Mouse (Mus musculus): ENCODE measurements around the gene Shisa7.
A peak's percentile ranks its signal among the peaks of the same experiment; 100 is the strongest.
"Not testable (repeated sequence)": the region's sequence is repeated elsewhere in the genome, so short reads cannot be mapped to it uniquely, and the experiment has no call there.

Shisa7 gene

DNA sequence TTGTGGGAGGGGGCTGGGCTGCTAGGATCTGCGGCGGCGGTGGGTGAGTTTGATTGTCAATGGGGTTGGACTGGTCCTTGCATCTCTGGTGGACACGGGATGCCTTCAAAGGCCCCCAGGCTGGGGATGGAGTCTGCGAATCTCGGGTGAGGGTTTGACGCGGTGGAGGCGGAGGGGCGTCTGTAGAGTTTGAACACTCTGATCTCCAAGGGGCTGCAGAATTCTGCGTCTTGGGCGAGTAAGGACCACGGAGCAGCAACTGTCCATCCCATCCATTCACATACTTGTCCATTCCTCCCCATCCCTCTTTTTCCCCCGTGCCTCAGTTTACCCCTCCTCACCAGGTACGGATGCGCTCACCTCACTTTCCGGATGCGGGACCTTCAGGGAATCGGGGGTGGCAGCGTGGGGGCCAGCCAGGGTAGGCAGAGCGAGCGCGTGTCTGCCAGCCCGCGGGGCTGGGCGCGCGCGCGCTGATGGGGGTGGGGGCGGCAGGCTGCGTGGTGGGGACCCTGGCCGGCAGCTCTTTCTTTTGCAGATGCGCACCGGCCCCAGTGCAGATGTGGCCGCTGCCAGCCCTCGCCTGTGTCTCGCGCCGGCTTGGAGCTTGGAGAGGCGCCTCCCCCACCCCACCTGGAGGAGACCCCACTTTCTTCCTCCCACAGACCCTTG lies at the start of gene Shisa7:
Gene Shisa7 (minus strand): TSS at position 452 of the 672 bp plus-strand sequence.
- DNase-seq (ENCODE audit: low spot score in 2 of 2) = no peak

DNA sequence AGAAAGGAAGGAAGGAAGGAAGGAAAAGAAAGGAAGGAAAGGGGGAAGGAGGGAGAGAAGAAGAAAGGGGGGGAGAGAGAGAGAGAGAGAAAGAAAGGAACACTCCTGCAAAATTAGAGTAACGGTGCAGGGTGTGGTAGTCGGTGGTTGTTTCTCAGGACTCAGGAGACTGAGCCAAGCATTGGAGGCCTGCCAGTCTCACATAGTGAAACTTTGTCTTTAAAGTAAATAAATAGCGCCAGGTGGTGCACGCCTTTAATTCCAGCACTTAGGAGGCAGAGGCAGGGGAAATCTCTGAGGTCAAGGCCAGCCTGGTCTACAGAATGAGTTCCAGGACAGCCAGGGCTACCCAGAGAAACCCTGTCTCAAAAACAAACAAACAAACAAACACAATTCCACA lies 42.2 kb upstream of the Shisa7 start:
- no peak for DNase-seq (ENCODE audit: low spot score in 2 of 2)

DNA sequence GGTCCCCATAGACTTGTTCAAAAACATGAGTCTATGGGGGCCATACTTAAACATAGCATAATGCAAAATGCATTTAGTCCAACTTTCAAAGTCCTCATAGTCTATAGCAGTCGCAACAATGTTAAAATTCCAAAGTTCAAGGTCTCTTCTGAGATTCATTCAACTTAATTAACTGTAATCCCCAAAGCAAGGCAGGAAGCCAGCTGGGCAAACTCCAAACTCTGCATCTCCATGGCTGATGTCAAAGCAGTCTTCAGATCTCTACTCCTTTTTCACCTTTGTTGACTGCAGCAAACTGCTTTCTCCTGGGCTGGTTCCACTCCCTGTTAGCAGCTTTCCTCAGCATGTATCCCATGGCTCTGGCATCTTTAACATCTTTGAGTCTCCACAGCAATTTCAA lies 34.5 kb upstream of the Shisa7 start:
- not testable (repeated sequence) for DNase-seq (ENCODE audit: low spot score in 2 of 2)

DNA sequence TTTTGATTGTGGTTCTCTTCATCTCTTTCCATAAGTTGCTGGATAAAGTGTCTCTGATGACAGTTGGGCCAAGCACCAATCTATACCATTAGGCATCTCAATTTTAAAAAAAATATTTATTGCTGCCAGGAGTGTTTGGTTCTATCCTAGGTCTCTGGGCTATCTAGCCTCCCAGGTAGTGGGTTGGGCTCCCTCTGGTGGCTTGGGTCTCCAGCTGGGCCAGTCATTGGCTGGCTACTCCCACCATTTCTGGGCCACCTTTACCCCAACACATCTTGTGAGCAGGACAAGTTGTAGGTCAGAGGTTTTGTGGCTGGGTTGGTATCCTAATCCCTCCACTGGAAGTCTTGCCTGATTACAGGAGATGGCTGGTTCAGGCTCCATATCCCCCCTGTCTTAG lies 33.7 kb upstream of the Shisa7 start:
- no peak for DNase-seq (ENCODE audit: low spot score in 2 of 2)

DNA sequence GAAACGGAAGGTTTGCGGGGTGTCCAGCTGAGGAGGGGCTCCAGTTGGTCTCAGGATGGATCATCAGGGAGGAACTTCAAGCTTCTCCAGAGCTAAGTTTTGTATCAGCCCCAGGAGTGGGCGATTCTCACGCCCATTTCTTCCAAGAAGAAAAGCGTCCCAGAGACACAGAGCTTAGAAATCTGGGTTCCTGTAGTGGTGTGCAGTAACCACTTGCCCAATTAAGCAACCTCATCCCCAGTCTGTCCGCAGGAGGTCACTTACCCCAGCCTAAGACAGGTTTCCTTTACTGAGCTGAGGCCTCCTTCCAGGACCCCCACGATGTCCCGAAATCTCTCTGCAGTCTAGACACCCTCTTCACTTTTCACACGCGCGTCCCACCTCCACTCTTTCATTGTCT lies 32.7 kb upstream of the Shisa7 start:
- no peak for DNase-seq (ENCODE audit: low spot score in 2 of 2)

DNA sequence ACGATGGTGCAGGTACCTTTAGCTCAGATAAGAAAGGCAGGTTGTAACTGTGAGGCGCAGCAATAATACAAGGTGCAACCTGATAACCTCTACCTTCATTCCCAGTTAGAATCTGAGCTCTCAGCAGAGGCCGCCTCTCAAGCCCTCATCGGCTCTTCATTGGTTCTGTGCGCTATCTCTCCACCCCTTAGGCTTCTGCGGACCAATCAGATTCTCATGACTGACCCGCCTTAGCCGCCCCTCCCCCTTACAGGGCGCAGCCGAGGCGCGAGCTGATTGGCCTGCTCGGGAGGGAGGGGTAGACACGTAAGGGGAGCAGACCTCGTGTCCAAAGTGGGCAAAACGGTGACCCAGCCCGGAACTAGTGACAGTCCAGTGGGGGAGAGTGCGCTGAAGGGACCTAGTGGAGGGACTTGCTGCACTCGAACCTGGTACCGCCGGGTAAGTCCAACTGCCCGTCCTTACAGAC lies 32.3 kb upstream of the Shisa7 start, which contains the start of gene Isoc2a:
Gene Isoc2a (plus strand): TSS at position 401 of the 469 bp plus-strand sequence.
- peak; percentile 77 to 83 for DNase-seq (ENCODE audit: low spot score in 2 of 2)

DNA sequence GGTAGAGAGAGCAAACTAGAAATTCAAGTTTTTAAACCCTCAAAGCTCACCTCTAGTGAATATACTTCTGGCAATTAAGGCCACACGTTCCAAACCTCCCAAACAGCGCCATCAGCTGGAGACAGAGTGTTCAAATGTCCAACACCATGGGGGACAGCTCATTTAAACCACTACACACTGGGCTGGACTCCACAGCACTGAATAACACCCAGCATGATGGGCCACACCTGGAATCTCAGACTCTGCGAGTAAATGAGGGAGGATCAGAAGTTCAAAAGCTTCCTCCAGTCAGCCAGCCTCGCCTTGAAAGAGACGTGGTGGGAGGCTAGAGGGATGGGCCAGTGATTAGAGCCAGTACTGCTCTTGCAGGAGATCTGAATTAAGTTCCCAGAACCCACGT lies 25.6 kb upstream of the Shisa7 start, which contains the start of gene Isoc2b:
Gene Isoc2b (minus strand): TSS at position 126 of the 400 bp plus-strand sequence.
- no peak for DNase-seq (ENCODE audit: low spot score in 2 of 2)

DNA sequence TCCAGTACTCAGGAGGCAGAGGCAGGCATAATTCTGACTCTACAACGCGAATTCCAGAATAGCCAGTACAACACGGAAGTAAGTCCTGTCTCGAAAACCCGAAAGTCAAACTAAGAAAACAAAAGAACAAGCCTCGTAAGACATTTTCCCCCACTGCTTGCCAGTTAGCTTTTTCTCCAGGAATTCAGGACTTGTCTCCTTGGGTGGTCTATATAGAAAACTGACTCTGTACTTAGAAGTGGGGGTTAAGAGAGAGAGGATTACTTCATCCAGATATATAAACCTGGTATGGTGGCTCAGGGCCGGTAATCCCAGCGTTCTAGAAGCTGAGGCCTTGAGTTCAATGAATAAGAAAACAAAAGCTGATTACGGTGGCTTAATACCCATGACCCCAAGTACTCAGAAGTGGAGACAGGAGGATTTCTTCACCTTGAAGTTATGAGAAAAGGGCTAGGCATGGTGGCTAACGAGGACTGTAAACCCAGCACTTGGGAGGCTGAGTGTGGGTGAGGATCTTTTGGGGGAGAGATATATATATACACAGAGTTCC lies 22.2 kb upstream of the Shisa7 start:
- DNase-seq (ENCODE audit: low spot score in 2 of 2) = no peak

DNA sequence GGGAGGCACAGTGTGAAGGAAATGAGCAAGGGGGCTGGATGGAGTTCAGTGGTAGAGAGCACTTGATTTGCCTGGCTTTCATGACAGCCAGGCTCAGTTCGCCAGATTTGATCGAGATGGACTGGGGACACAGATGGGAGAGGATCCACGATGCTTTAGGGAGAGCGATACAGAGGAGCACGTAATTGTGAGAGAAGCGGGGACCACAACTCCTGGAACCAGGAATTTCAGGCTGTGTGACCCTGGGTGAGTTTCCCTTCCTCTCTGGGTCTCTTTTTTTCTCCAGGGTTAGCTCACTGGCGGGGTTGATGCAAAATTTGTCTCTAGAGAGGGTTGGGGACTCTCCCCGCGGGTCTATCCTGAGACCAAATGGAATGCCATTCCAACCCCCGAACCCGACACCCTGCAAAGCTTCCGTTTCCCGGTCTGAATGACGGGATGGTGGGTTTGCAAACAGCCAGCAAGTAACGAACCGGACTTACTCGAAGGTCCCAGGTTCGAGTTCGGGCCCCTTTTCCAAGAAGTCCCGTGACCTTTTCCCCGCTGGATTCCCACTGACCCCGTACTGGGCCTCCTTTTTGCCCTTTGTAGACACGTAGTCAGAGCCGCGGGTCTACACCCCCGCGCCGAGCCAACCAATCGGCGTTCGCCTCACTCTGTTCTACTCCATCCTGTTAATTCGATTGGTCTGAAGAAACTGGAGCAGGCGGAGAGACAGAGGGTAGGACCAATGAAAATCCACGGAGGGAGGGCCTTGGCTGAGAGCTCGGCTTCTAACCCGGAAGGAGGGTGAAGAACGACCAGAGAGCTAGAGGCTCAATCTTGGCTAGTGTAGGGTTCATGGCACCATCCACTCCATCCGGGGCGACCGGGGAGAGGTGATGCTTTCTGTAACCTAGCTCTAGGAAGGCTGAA lies 21.3 kb upstream of the Shisa7 start:
- peak; percentile 92 to 95 for DNase-seq (ENCODE audit: low spot score in 2 of 2)

DNA sequence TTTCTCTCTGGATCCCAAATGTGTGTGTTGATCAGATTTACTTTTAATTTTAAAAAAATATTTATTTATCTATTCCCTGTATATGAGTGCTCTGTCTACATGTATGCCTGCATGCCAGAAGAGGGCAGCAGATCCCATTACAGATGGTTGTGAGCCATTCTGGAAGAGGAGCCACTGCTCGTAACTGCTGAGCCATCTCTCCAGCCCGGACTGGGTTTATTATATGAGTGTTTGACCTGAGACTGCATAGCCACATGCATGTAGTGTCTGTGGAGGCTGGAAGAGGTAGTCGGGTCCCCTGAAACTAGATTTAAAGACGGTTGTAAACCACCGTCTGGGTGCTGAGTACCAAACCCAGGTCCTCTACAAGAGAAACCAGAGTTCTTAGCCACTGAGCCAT lies 20.6 kb upstream of the Shisa7 start:
- no peak for DNase-seq (ENCODE audit: low spot score in 2 of 2)

DNA sequence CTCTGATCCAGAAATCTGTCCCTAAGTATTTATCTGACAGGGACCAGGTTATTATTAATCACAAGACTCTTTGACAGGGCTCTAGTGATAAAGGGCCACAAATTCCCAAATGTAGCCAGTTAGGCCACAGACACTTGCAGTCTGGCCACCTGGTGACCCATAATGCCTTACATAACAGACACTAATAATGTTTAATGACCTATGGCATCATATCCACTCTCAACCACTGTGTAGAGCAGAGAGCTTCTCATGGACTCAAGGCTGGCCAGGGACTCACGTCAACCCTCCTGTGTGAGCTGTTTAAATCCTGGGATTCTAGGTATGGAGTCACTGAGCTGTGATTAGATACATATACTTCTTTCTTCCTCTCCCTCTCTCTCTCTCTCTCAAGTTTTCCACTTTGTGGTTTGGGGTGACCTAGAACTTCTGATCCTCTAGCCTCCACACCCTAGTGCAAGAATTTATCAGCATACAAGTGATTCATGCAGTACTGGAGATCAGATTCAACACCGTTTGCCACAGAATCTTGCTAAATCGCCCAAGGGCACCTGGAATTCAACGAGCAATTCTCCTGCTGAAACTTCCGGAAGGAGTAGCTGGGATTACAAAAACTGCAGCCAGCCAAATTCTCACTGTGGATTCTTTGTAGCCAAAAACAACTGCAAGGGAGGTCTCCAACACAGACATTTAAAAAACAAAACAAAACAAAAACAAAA lies 19.8 kb upstream of the Shisa7 start:
- no peak for DNase-seq (ENCODE audit: low spot score in 2 of 2)

DNA sequence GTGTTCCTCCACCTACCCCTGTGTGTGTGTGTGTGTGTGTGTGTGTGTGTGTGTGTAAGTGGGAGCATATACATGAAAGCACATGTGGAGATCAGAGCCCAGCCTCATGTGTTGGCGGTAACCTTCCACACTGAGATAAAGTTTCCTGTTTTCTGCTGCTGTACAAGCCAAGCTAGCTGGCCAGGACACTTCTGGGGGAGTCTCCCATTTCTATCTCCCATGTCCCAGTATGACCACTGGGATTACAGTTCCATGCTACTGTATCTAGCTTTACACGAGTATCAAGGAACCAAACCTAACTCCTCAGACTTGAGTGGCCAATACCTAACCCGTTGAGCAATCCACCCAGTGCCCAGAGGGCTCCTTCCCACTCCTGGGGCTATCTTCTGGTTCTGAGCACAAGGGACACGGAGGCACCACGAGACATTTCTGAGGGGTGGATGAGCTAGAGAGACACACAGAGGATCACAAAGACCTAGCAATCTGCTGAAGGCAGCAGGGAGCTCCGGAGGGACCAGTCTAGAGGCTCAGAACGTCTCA lies 19.1 kb upstream of the Shisa7 start:
- no peak for DNase-seq (ENCODE audit: low spot score in 2 of 2)

DNA sequence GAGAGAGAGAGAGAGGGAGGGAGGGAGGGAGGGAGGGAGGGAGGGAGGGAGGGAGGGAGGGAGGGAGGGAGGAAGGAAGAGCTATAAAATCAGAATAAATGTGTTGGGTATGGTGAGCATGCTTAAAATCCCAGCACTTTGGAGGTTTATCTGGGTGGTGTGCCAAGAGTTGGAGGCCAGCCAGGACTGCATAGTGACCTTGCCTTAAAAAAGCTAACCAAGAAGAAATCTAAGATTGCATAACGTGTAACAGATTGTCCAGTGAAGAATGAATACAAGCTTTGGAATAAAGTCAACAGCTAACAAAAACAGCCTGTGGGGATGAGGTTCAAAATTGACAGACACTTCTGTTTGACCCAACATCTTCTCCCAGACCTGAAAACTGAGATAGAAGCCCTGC lies 18.5 kb upstream of the Shisa7 start:
- no peak for DNase-seq (ENCODE audit: low spot score in 2 of 2)

DNA sequence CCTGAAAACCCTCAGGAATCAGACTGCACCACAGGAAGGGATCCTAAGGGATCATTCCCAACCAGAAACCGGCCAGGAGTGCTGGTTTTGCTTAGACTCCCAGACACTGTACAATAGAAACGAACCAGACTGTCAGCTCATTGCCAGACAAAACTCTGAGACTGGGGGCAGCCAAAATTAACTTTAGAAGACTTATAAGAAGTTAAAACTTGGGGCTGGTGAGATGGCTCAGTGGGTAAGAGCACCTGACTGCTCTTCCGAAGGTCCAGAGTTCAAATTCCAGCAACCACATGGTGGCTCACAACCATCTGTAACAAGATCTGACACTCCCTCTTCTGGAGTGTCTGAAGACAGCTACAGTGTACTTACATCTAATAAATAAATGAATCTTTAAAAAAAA lies 16.4 kb upstream of the Shisa7 start:
- DNase-seq (ENCODE audit: low spot score in 2 of 2) = not testable (repeated sequence)

DNA sequence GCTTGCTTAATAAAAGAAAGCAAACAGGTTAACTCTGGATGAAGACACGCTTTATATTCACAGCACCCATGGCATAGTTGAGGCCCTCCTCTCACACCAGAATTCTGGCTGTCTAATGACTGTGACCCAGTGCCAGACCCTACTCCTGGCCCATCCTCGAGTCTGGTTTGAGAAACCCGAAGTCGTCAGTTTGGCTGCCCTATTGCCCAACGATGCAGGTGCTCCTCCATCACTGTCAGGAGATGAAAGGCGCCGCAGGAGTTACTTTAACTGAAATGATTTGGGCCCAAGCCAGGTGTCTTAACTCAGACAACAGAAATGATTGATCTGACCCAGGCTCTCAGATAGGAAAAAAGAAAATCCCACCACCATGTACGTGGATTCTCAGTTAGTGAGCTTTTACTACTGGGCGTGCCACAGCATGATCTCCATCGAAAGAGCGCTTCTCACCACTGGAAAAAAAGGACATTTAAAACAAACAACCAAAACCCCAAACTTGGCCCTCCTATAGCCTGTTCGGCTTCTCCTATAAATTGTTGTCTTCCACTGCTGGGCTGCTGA lies 15.0 kb upstream of the Shisa7 start:
- no peak for DNase-seq (ENCODE audit: low spot score in 2 of 2)

DNA sequence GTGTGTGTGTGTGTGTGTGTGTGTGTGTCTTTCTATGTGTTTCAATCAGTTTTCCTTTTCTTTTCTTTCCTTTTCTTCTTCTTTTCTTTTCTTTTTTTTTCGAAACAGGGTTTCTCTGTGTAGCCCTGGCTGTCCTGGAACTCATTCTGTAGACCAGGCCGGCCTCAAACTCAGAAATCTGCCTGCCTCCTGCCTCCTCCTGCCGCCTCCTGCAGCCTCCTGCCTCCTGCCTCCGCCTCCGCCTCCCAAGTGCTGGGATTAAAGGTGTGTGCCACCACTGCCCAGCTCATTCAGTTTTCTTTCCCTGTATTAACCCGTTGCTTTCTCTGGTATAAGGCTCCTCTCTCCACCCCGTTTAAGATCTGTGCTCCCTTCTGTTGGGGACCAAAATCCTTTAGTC lies 12.8 kb upstream of the Shisa7 start:
- no peak for DNase-seq (ENCODE audit: low spot score in 2 of 2)

DNA sequence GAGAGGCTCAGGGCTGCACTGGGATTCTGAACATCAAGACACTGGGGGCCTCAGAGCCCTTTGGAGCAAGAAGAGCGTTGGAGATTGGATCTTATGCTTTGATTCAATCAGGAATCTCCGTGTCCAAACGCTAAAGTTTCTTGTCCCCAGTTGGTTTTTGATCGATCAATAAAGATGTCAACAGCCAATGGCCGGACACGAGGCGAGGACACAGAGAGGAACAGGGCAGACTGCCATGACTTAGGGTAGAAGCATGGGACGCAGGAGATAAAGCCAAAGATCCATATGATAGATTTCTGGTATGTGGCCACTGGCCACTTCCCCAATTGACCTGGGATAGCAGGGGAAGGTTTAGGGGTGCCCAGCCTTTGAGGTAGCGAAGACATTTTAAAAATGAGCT lies 12.0 kb upstream of the Shisa7 start:
- no peak for DNase-seq (ENCODE audit: low spot score in 2 of 2)

DNA sequence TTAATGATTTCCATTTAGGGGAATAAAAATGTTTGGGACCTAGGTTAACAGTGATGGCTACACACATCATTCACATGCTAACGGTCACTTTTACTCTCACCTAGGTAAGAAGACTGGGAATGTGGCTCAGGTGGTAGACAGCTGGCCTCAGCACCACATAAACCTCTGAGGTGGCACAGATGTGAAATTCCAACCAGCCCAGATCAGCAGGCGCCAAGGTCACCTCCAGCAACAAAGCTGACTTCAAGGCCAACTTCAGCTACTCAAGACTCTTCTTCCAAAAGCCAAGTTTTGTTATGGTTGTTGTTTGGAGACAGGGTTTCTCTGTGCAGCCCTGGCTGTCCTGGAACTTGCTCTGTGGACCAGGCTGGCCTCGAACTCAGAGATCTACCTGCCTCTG lies 9.1 kb upstream of the Shisa7 start:
- DNase-seq (ENCODE audit: low spot score in 2 of 2) = no peak

DNA sequence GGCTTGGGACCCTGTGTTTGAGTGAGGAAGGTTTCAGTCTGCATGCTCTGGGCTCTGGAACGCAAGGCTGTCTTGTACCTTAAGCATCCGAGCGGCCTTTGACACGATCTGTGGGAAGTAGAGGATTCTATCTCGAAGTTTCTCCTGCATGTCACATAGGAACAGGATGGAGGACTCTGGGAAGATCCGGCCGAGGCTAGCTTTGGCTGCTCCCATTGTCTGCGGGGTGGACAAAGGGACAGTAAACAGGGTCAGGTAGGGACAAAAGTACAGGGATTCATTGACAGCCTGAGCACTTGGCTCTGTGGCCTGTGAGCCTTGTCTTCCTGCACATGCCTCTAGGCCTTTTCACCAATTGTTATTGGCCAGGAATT lies 6.8 kb upstream of the Shisa7 start:
- no peak for DNase-seq (ENCODE audit: low spot score in 2 of 2)

DNA sequence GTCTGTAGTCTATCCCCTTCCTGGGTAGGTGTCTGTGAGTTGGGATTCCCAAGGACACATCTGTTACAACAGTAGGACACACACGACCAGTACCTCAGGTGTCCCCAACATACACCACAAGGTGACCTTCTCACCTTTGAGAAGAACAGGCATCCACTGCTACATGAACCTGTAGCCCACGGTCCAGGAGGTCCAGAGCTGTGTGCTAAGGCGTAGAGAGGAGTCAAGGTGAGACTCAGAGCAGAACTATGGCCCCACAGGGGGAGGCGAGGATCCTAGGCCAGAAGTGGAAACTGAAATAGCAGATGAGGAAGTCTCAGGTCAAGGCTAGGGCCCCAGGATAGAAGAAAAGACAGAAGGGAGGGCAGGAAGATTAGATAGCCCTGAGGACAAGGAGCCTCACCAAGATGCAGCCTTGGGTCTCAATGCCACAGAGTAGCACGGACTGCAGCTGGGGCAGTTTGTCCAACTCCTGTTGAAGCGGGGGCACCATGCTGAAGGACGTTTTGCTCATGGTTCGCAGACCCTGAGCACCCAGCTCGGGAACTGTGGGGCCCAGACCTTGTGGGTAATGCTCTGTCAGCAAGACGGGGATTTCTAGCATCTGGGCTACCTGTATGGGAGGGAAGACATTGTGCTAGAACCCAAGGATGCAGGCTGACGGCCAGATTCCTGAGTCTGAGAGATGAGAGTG lies 6.3 kb upstream of the Shisa7 start:
- no peak for DNase-seq (ENCODE audit: low spot score in 2 of 2)

DNA sequence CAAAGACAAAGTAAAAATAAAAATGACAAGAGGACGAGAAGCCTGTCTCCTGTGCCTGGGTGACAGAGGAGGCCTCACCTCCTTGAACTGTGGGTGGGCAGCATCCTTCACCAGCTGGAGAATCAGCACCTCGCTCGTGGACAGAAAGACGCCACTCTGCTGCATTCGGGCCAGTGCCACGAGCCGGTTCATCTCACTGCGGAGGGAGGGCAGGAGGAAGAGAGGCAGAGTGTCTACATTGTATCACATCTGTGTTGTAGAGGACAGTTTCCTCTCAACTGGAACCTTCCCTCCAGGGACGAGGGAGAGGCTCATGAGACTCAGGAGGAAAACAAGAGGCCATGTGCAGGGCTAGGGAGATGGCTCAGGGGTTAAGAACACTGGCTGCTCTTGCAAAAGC lies 4.9 kb upstream of the Shisa7 start:
- no peak for DNase-seq (ENCODE audit: low spot score in 2 of 2)
